Mouse (Mus musculus) heart, embryonic 14.5 days (tissue): ENCODE measurements around the gene Cd302. TPM values are rescaled to one million over a fixed set of nuclear protein-coding genes. Genes with fewer than 3 reads are reported as not detected.

ENCODE experiments used
- ATAC-seq: fragments of 200-750 bp; cut with Nextera tagmentation; 2 replicates; pipeline ENCODE4 v1.8.0; 2017; ENCODE audit warnings: low read depth, moderate TSS enrichment; ENCODE audit not compliant: insufficient number of reproducible peaks, insufficient read depth, low FRiP score
- H3K27ac ChIP-seq, 2 experiments: fragments of 200-500 bp in 1 of 2; fragments of 300-500 bp in 1 of 2; sonication (generic) in 1 of 2; replicated peaks in 1 of 2; 2 replicates each; pipeline ENCODE4 v1.5.1; 2012 to 2014; ENCODE audit warnings: low read depth in 2 of 2, low read length in 2 of 2, control low read depth in 1 of 2, mild to moderate bottlenecking in 1 of 2, mixed read lengths in 1 of 2; ENCODE audit not compliant: control insufficient read depth in 1 of 2, insufficient read depth in 1 of 2
- H3K27me3 ChIP-seq: fragments of 300-500 bp; sonication (generic); 2 replicates; pipeline ENCODE4 v1.6.1; 2014; ENCODE audit warnings: mild to moderate bottlenecking, low read length, control low read depth; ENCODE audit not compliant: control insufficient read depth, insufficient read depth
- H3K36me3 ChIP-seq: fragments of 300-500 bp; sonication (generic); 2 replicates; pipeline ENCODE4 v1.6.1; 2014; ENCODE audit warnings: mild to moderate bottlenecking, control low read depth, low read length, mixed read lengths; ENCODE audit not compliant: control insufficient read depth, insufficient read depth
- H3K4me1 ChIP-seq, 2 experiments: fragments of 200-500 bp in 1 of 2; fragments of 300-500 bp in 1 of 2; sonication (generic) in 1 of 2; 2 replicates each; pipeline ENCODE4 v1.6.1; 2012 to 2014; ENCODE audit warnings: low read length in 2 of 2, control low read depth in 1 of 2, mixed read lengths in 1 of 2; ENCODE audit not compliant: control insufficient read depth in 2 of 2, insufficient read depth in 2 of 2
- H3K4me2 ChIP-seq: fragments of 300-500 bp; sonication (generic); 2 replicates; pipeline ENCODE4 v1.6.1; 2014; ENCODE audit warnings: mild to moderate bottlenecking, low read length
- H3K4me3 ChIP-seq, 2 experiments: fragments of 200-500 bp in 1 of 2; fragments of 300-500 bp in 1 of 2; sonication (generic) in 1 of 2; 2 replicates each; pipeline ENCODE4 v1.5.1; 2012 to 2014; ENCODE audit warnings: low read length in 2 of 2, mild to moderate bottlenecking in 2 of 2, control low read depth in 1 of 2, low read depth in 1 of 2, moderate library complexity in 1 of 2; ENCODE audit not compliant: control insufficient read depth in 1 of 2, insufficient read depth in 1 of 2
- H3K9ac ChIP-seq: fragments of 300-500 bp; sonication (generic); 2 replicates; pipeline ENCODE4 v1.6.1; 2014; ENCODE audit warnings: mild to moderate bottlenecking, low read length
- H3K9me3 ChIP-seq: fragments of 300-500 bp; sonication (generic); 2 replicates; pipeline ENCODE4 v1.6.1; 2016; ENCODE audit warnings: low read length, control low read depth; ENCODE audit not compliant: control insufficient read depth
- WGBS: fragments of 180-500 bp; shearing (Covaris S2); extraction: QIAGEN DNeasy Blood & Tissue Kit; methylation state at CpG from one replicate; pipeline ENCODE4 v1.1.7; 2014; 5-methylcytosine and 5-hydroxymethylcytosine counted together
- polyA plus RNA-seq: library from polyadenylated mRNA; unstranded; fragments of >200 nt; fragmentation: Nextera tagmentation; extraction: Ambion mirVana; gene quantifications from 2 replicates; pipeline ENCODE4 v1.2.1, GENCODE M21; 2014

Gene Cd302
- polyA plus RNA-seq, 1 experiment from 2014 or later: 25.5 TPM

GRCm38 (mm10) chr2:60209122-60209611 is 75.1 kb downstream of the Cd302 start:
- peak; percentile 20; the same call in 1 of the 2 replicates for ATAC-seq
- WGBS: under 1% methylated on average over 30 of the region's 35 CpGs
- H3K27me3 ChIP-seq: no peaks in the 10 kb centered on the region
- H3K9me3 ChIP-seq: no peaks in the 10 kb centered on the region
- H3K4me2 ChIP-seq: peak overlapping the region; percentile 80
- H3K27ac ChIP-seq: peak overlapping the region; percentile 54 to 91
- peaks cover 41% of the 10 kb centered on the region for H3K36me3 ChIP-seq
- H3K9ac ChIP-seq: peak overlapping the region; percentile 96
- H3K4me3 ChIP-seq: peak overlapping the region; percentile 66 to 90
- H3K4me1 ChIP-seq: peaks cover 8 to 30% of the 10 kb centered on the region in 2 experiments

DNA sequence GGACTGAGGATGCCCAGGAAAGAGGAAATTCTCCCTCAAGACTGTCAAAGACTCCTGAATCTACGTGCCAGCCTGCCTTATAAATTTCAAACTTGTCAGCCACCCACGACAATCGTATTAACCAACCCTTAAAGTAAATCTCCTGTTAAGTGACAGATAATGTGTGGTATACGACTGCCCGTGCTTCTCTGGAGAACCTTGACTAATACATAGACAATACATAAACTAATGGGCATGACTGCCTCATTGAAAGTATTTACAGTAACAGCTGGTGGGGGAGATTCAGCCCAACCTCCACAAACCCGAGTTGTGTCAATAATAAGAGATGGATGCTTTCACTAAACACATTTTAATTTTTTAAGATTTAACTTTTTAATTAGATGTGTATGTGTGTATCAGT is 78.5 kb downstream of the Cd302 start:
- H3K27ac ChIP-seq: no peak overlapping the region
- H3K4me1 ChIP-seq: peaks cover 3 to 10% of the 10 kb centered on the region in 2 experiments
- no peaks in the 10 kb centered on the region for H3K9me3 ChIP-seq
- peaks cover 24% of the 10 kb centered on the region for H3K36me3 ChIP-seq
- ATAC-seq: no peak
- no peaks in the 10 kb centered on the region for H3K27me3 ChIP-seq
- 81% methylated on average over 6 of the region's 6 CpGs for WGBS
- no peak overlapping the region for H3K4me2 ChIP-seq
- H3K9ac ChIP-seq: no peak overlapping the region
- H3K4me3 ChIP-seq: no peak overlapping the region

GRCm38 (mm10) chr2:60204162-60204561 is 80.1 kb downstream of the Cd302 start:
- Histone ChIP-seq H3K27ac (no peak overlapping the region), H3K4me1 (peaks cover 3 to 8% of the 10 kb centered on the region in 2 experiments; a peak in 3 of 4 replicates), H3K4me3 (no peak overlapping the region), H3K4me2 (no peak overlapping the region), H3K9ac (no peak overlapping the region), H3K9me3 (no peaks in the 10 kb centered on the region), H3K36me3 (peaks cover 24% of the 10 kb centered on the region), H3K27me3 (no peaks in the 10 kb centered on the region)
- ATAC-seq: no peak
- WGBS: 80% methylated on average over 6 of the region's 6 CpGs

- Histone ChIP-seq H3K4me3 (no peak overlapping the region), H3K9me3 (no peaks in the 10 kb centered on the region), H3K4me1 (peaks cover 3 to 8% of the 10 kb centered on the region in 2 experiments; a peak in 3 of 4 replicates), H3K27me3 (no peaks in the 10 kb centered on the region), H3K27ac (no peak overlapping the region), H3K36me3 (peaks cover 24% of the 10 kb centered on the region), H3K9ac (no peak overlapping the region), H3K4me2 (no peak overlapping the region)
- no peak for ATAC-seq
- 89% methylated on average over 4 of the region's 4 CpGs for WGBS
Observed at GRCm38 (mm10) chr2:60203733-60204132, 80.6 kb downstream of the Cd302 start.

DNA sequence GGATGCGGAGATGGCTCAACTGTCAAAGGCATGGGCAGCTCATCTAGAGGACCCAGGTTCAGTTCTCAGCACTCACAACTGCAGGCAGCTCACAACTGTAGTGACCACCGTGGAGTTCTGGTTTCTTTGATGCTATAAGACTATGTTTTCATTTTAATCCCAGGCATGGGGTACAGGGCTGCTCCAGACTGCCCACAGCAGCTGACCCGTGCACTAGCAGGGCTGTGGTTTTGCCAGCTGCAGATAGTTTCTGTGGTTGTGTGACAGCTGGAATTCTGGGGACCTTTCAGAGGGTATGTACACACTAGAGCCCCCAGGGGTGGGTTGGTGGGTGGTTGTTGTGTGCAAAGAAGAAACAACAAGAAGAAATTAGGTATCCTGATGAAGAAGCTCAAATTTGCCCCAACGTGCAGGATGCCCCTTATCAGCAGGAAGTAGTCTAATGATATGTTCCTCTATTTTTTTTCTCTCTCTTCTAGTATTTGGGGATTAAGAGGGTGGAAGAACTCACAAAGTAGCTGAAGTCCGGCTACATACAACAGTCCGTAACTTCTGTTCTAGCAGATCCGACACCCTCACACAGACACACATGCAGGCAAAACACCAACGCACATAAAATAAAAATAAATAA is 81.3 kb downstream of the Cd302 start:
- ATAC-seq: no peak
- WGBS: 81% methylated on average over 8 of the region's 8 CpGs
- no peak overlapping the region for H3K4me3 ChIP-seq

More for the DNA sequence above, 81.3 kb downstream of the Cd302 start:
- Histone ChIP-seq H3K4me2 (no peak overlapping the region), H3K27ac (no peak overlapping the region), H3K4me1 (peaks cover 3 to 4% of the 10 kb centered on the region in 2 experiments; a peak in 3 of 4 replicates), H3K27me3 (no peaks in the 10 kb centered on the region), H3K9me3 (no peaks in the 10 kb centered on the region), H3K36me3 (peaks cover 24% of the 10 kb centered on the region), H3K9ac (no peak overlapping the region)

Other genes starting within 250 kb of the Cd302 start
- 52.1 and 54.5 TPM in 2 replicates for gene Baz2b, start 74.6 kb downstream of the Cd302 start, polyA plus RNA-seq
- 57.2 and 63.9 TPM in 2 replicates for gene March7, start 74.6 kb downstream of the Cd302 start, polyA plus RNA-seq
- gene Ly75, start 98.8 kb upstream of the Cd302 start, polyA plus RNA-seq: 1.6 and 1.8 TPM in 2 replicates